ENCODE assay signal across 29 mouse cellular contexts in the genomic region with DNA sequence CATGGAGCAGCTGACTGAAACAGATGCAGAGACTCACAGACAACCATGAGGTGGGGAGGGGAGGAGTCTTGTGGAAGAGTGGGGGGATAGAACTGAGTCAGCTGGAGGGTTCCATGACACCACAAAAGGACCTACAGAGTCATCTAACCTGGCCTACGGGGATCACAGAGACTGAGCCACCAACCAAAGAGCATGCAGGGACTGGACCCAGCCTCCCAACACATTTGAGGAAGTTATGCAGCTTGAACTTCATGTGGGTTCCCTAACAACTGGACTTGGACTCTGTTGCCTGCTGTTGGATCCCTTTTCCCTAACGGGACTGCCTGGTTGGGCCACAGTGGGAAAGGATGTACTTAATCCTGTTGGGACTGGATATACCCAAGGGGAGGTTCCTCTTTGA. TPM values are rescaled to one million over a fixed set of nuclear protein-coding genes. Genes with fewer than 3 reads are reported as not detected.
A peak's percentile ranks its signal among the peaks of the same experiment; 100 is the strongest.
DNase-seq lines count a peak whose midpoint lies in the region; ATAC-seq and TF ChIP-seq lines count a peak whose summit lies in the region.
"Had no signal": no experiment of that assay in that cellular context is flagged by ENCODE, and none has a peak within 500 bp of the region (broad histone marks: within the 10 kb centered on the region; RNA-seq: fewer than 3 reads in every experiment).

No protein-coding gene starts in this region.

- 76% methylated on average over 2 of the region's 2 CpGs for WGBS in stomach, embryonic 16.5 days
- WGBS in stomach, postnatal 0 days, result 71% methylated on average over 2 of the region's 2 CpGs

- 0 out of 2 replicates have a peak, but pooled peaks have one; percentile 31 for ATAC-seq in stomach, embryonic 16.5 days (ENCODE audit: insufficient read depth, low FRiP score)
- ATAC-seq in stomach, postnatal 0 days (ENCODE audit: low FRiP score, low TSS enrichment), result no peak
- peak; percentile 44 for ATAC-seq in granulocyte monocyte progenitor cell, adult 5-6 weeks (replicated peaks; ENCODE audit: poor library complexity, severe bottlenecking)
- ATAC-seq: activated CD4-positive, CD25-positive, alpha-beta regulatory T cell, adult 4 months; CD4-positive, CD25-positive, alpha-beta regulatory T cell, adult 4 months; forebrain, embryonic 14.5 days; forebrain, embryonic 16.5 days; Patski had no signal

- no peaks in the 10 kb centered on the region for H3K4me1 ChIP-seq in stomach, embryonic 16.5 days (ENCODE audit: control insufficient read depth, insufficient read depth, low read length)
- no peaks in the 10 kb centered on the region for H3K4me1 ChIP-seq in stomach, postnatal 0 days (replicated peaks; ENCODE audit: control insufficient read depth, insufficient read depth)
- H3K4me1 ChIP-seq: embryonic facial prominence, embryonic 13.5 days; embryonic facial prominence, embryonic 15.5 days; forebrain, embryonic 10.5 days; forebrain, embryonic 12.5 days had no signal

- H3K27me3 ChIP-seq in stomach, embryonic 16.5 days (ENCODE audit: control insufficient read depth, insufficient read depth, low read length), result no peaks in the 10 kb centered on the region
- no peaks in the 10 kb centered on the region for H3K27me3 ChIP-seq in stomach, postnatal 0 days (ENCODE audit: control insufficient read depth, insufficient read depth, low read length)
- H3K27me3 ChIP-seq: embryonic facial prominence, embryonic 13.5 days; embryonic facial prominence, embryonic 15.5 days; forebrain, embryonic 12.5 days; Patski had no signal

- TF ChIP-seq CTCF in stomach, postnatal 0 days (IDR thresholded peaks at IDR 0.05; ENCODE audit: low read depth), result no peak

- DNase-seq in heart, adult 11 months, result peak; percentile 66
- no peak for DNase-seq in heart, postnatal 4 days
- no peak for DNase-seq in stomach, postnatal 0 days (ENCODE audit: low spot score)
- DNase-seq in R1 (ENCODE audit: low read depth, low spot score), result peak; percentile 29
- no peak for DNase-seq in cerebellum, postnatal 25 days
- DNase-seq: adrenal gland, adult 8-10 months; adrenal gland, postnatal 14 days; adrenal gland, postnatal 36 days; B cell, adult 2 months; cerebellum, adult 11-12 months; cerebellum, adult 2 months; cerebellum, adult 9-10 months; cerebellum, postnatal 10 days; cerebellum, postnatal 36 days; embryo, embryonic 11 days had no signal

- H3K4me3 ChIP-seq in stomach, embryonic 16.5 days (replicated peaks; ENCODE audit: low read length), result no peak overlapping the region
- no peak overlapping the region for H3K4me3 ChIP-seq in stomach, postnatal 0 days (ENCODE audit: low read depth, low read length)
- H3K4me3 ChIP-seq: embryonic facial prominence, embryonic 13.5 days; embryonic facial prominence, embryonic 15.5 days; erythroblast, embryonic 14.5 days; forebrain, embryonic 10.5 days; forebrain, embryonic 12.5 days had no signal

- H3K4me2 ChIP-seq in stomach, embryonic 16.5 days (ENCODE audit: low read depth, low read length), result no peak overlapping the region
- no peak overlapping the region for H3K4me2 ChIP-seq in stomach, postnatal 0 days (replicated peaks; ENCODE audit: low read depth)
- H3K4me2 ChIP-seq: embryonic facial prominence, embryonic 13.5 days; embryonic facial prominence, embryonic 15.5 days; forebrain, embryonic 12.5 days had no signal

- no peak overlapping the region for H3K27ac ChIP-seq in stomach, embryonic 16.5 days (ENCODE audit: low read length)
- H3K27ac ChIP-seq in stomach, postnatal 0 days (replicated peaks), result no peak overlapping the region
- H3K27ac ChIP-seq: embryonic facial prominence, embryonic 13.5 days; embryonic facial prominence, embryonic 15.5 days; forebrain, embryonic 10.5 days; forebrain, embryonic 12.5 days had no signal

- H3K36me3 ChIP-seq in stomach, embryonic 16.5 days (ENCODE audit: control insufficient read depth, insufficient read depth, low read length), result no peaks in the 10 kb centered on the region
- no peaks in the 10 kb centered on the region for H3K36me3 ChIP-seq in stomach, postnatal 0 days (ENCODE audit: control insufficient read depth, insufficient read depth, low read length)
- H3K36me3 ChIP-seq: embryonic facial prominence, embryonic 13.5 days; embryonic facial prominence, embryonic 15.5 days; forebrain, embryonic 10.5 days; forebrain, embryonic 12.5 days; G1E had no signal

- TF ChIP-seq EP300 in stomach, postnatal 0 days (optimal IDR thresholded peaks at IDR 0.05), result no peak

- no peak overlapping the region for H3K9ac ChIP-seq in stomach, embryonic 16.5 days (ENCODE audit: low read length)
- no peak overlapping the region for H3K9ac ChIP-seq in stomach, postnatal 0 days (ENCODE audit: low read length)
- H3K9ac ChIP-seq: embryonic facial prominence, embryonic 13.5 days; embryonic facial prominence, embryonic 15.5 days; forebrain, embryonic 12.5 days had no signal

- no peaks in the 10 kb centered on the region for H3K9me3 ChIP-seq in stomach, embryonic 16.5 days (replicated peaks; ENCODE audit: control insufficient read depth, low read length)
- H3K9me3 ChIP-seq in stomach, postnatal 0 days (ENCODE audit: control insufficient read depth, low read length), result no peaks in the 10 kb centered on the region
- H3K9me3 ChIP-seq: embryonic facial prominence, embryonic 13.5 days; embryonic facial prominence, embryonic 15.5 days; forebrain, embryonic 10.5 days; forebrain, embryonic 12.5 days; G1E had no signal

RNA-seq across cellular contexts. Expression of a gene that starts 16.2 kb away (rescaled TPM):
- total RNA-seq in heart, postnatal 4 days (2021), result under 1 TPM; 0.10 to 0.14 TPM
- polyA plus RNA-seq in stomach, embryonic 16.5 days (2015; fragmentation: Nextera tagmentation; extraction: Ambion mirVana), result 0.08 and 0.21 TPM in 2 replicates
- 0.13 and 0.16 TPM in 2 replicates for polyA plus RNA-seq in stomach, postnatal 0 days (2015; fragmentation: Nextera tagmentation; extraction: Ambion mirVana)
- not detected in 2 replicates for total RNA-seq in granulocyte monocyte progenitor cell, adult 5-6 weeks (2014; fragmentation: Nextera tagmentation)
- not detected in 2 replicates for total RNA-seq in granulocyte monocyte progenitor cell, adult 5-6 weeks (2017)
- total RNA-seq: common myeloid progenitor, adult 5-6 weeks had no signal
- polyA plus RNA-seq: CD4-positive, CD25-positive, alpha-beta regulatory T cell, adult 4 months; erythroblast, embryonic 14.5 days; G1E had no signal

RNA-seq across cellular contexts. Expression of a gene that starts 23.6 kb away (rescaled TPM):
- 10 to 100 TPM; 32.5 to 35.4 TPM for total RNA-seq in heart, postnatal 4 days (2021)
- polyA plus RNA-seq in stomach, embryonic 16.5 days (2015; fragmentation: Nextera tagmentation; extraction: Ambion mirVana), result 29.1 and 29.2 TPM in 2 replicates
- 7.7 and 8.0 TPM in 2 replicates for polyA plus RNA-seq in stomach, postnatal 0 days (2015; fragmentation: Nextera tagmentation; extraction: Ambion mirVana)
- 21.9 and 25.8 TPM in 2 replicates for total RNA-seq in granulocyte monocyte progenitor cell, adult 5-6 weeks (2014; fragmentation: Nextera tagmentation)
- 15.9 and 18.7 TPM in 2 replicates for total RNA-seq in granulocyte monocyte progenitor cell, adult 5-6 weeks (2017)

RNA-seq across cellular contexts. Expression of a gene that starts 23.7 kb away (rescaled TPM):
- total RNA-seq in heart, postnatal 4 days (2021), result 10 to 100 TPM; 24.3 to 25.0 TPM
- polyA plus RNA-seq in stomach, embryonic 16.5 days (2015; fragmentation: Nextera tagmentation; extraction: Ambion mirVana), result 34.6 and 35.5 TPM in 2 replicates
- 16.1 and 17.9 TPM in 2 replicates for polyA plus RNA-seq in stomach, postnatal 0 days (2015; fragmentation: Nextera tagmentation; extraction: Ambion mirVana)
- total RNA-seq in granulocyte monocyte progenitor cell, adult 5-6 weeks (2014; fragmentation: Nextera tagmentation), result 46.0 and 47.0 TPM in 2 replicates
- total RNA-seq in granulocyte monocyte progenitor cell, adult 5-6 weeks (2017), result 46.9 and 61.6 TPM in 2 replicates

Comparison
In these comparisons a context has a peak if more than half of its experiments do, and no peak if none do; other contexts are left out.
1. DNase-seq: peak in heart, adult 11 months (single experiment) and R1 (single experiment); none in heart, postnatal 4 days (single experiment), stomach, postnatal 0 days (single experiment) and cerebellum, postnatal 25 days (0 of 2).